Comparison of ENCODE assay signal across 21 mouse cellular contexts in genomic region chr3:131138224-131138623, GRCm38 (mm10). TPM values are rescaled to one million over a fixed set of nuclear protein-coding genes. Genes with fewer than 3 reads are reported as not detected.
DNase-seq lines count a peak whose midpoint lies in the region; ATAC-seq and TF ChIP-seq lines count a peak whose summit lies in the region.
"Had no signal": no experiment of that assay in that cellular context is flagged by ENCODE, and none has a peak within 500 bp of the region (broad histone marks: within the 10 kb centered on the region; RNA-seq: fewer than 3 reads in every experiment).

No protein-coding gene starts in this region.

- H3K27me3 ChIP-seq in heart, embryonic 12.5 days (replicated peaks): peaks cover 5% of the 10 kb centered on the region; the same call in 1 of the 2 replicates
- no peaks in the 10 kb centered on the region for H3K27me3 ChIP-seq in embryonic facial prominence, embryonic 15.5 days
- no peaks in the 10 kb centered on the region for H3K27me3 ChIP-seq in midbrain, postnatal 0 days (ENCODE audit: insufficient read depth, low read length)
- H3K27me3 ChIP-seq: limb, embryonic 13.5 days had no signal

- H3K9me3 ChIP-seq in heart, embryonic 12.5 days (replicated peaks): no peaks in the 10 kb centered on the region
- H3K9me3 ChIP-seq in embryonic facial prominence, embryonic 15.5 days (replicated peaks): no peaks in the 10 kb centered on the region
- H3K9me3 ChIP-seq in midbrain, postnatal 0 days (ENCODE audit: low read length): no peaks in the 10 kb centered on the region
- H3K9me3 ChIP-seq: limb, embryonic 13.5 days; liver, embryonic 15.5 days; megakaryocyte, embryonic 14.5 days had no signal

- H3K4me1 ChIP-seq in heart, embryonic 12.5 days (replicated peaks): peaks cover 62% of the 10 kb centered on the region
- peaks cover 53% of the 10 kb centered on the region for H3K4me1 ChIP-seq in embryonic facial prominence, embryonic 15.5 days
- peaks cover 6% of the 10 kb centered on the region; the same call in 1 of the 2 replicates for H3K4me1 ChIP-seq in midbrain, postnatal 0 days (ENCODE audit: insufficient read depth, low read length)
- H3K4me1 ChIP-seq: liver, embryonic 15.5 days had no signal

- H3K27ac ChIP-seq in heart, embryonic 12.5 days (ENCODE audit: poor library complexity, severe bottlenecking): peak overlapping the region; percentile 83
- H3K27ac ChIP-seq in embryonic facial prominence, embryonic 15.5 days (replicated peaks): 0 out of 2 replicates have a peak overlapping the region, but pooled peaks have one; percentile 28
- peak overlapping the region; percentile 12; the same call in 1 of the 2 replicates for H3K27ac ChIP-seq in midbrain, postnatal 0 days (ENCODE audit: low read depth, low read length)
- H3K27ac ChIP-seq: layer of hippocampus, adult 2 months; limb, embryonic 13.5 days; liver, embryonic 15.5 days had no signal

- no peaks in the 10 kb centered on the region for H3K36me3 ChIP-seq in heart, embryonic 12.5 days
- no peaks in the 10 kb centered on the region for H3K36me3 ChIP-seq in embryonic facial prominence, embryonic 15.5 days
- no peaks in the 10 kb centered on the region for H3K36me3 ChIP-seq in midbrain, postnatal 0 days (ENCODE audit: insufficient read depth, low read length)
- H3K36me3 ChIP-seq: limb, embryonic 13.5 days; liver, embryonic 15.5 days had no signal

- no peak overlapping the region for H3K4me3 ChIP-seq in heart, embryonic 12.5 days
- H3K4me3 ChIP-seq in embryonic facial prominence, embryonic 15.5 days (replicated peaks): no peak overlapping the region
- H3K4me3 ChIP-seq in midbrain, postnatal 0 days (ENCODE audit: low read depth, low read length): no peak overlapping the region
- H3K4me3 ChIP-seq: layer of hippocampus, adult 2 months; limb, embryonic 13.5 days; liver, embryonic 15.5 days; megakaryocyte, embryonic 14.5 days had no signal

- no peak for TF ChIP-seq CTCF in midbrain, postnatal 0 days (IDR thresholded peaks at IDR 0.05)

- peak overlapping the region; percentile 33; the same call in 1 of the 2 replicates for H3K4me2 ChIP-seq in heart, embryonic 12.5 days
- no peak overlapping the region for H3K4me2 ChIP-seq in embryonic facial prominence, embryonic 15.5 days (replicated peaks)
- peak overlapping the region; percentile 15; the same call in 1 of the 2 replicates for H3K4me2 ChIP-seq in midbrain, postnatal 0 days (ENCODE audit: low read depth, low read length, poor library complexity, severe bottlenecking)
- H3K4me2 ChIP-seq: liver, embryonic 15.5 days had no signal

- no peak overlapping the region for H3K9ac ChIP-seq in heart, embryonic 12.5 days
- H3K9ac ChIP-seq in embryonic facial prominence, embryonic 15.5 days: no peak overlapping the region
- H3K9ac ChIP-seq in midbrain, postnatal 0 days (replicated peaks; ENCODE audit: low read length, poor library complexity, severe bottlenecking): 0 out of 2 replicates have a peak overlapping the region, but pooled peaks have one; percentile 4
- H3K9ac ChIP-seq: limb, embryonic 13.5 days; liver, embryonic 15.5 days had no signal

- DNase-seq in heart, adult 9 months (ENCODE audit: low spot score in 2 of 2): no peak
- DNase-seq in T-cell, adult 2 months (ENCODE audit: low spot score): peak; percentile 76
- DNase-seq in midbrain, postnatal 0 days (ENCODE audit: low spot score): no peak
- DNase-seq in kidney, adult 9 months: no peak
- no peak for DNase-seq in frontal cortex, adult 2 months (ENCODE audit: extremely low spot score in 1 of 2, low spot score in 1 of 2)
- DNase-seq: adrenal gland, adult 2 months; cerebellum, postnatal 14 days; heart, postnatal 36 days; kidney, postnatal 10 days; lung, postnatal 14 days; retina, postnatal 1 day; right cerebral cortex, postnatal 4 days; thymus, postnatal 36 days had no signal

- 29% methylated on average over 9 of the region's 9 CpGs for WGBS in heart, embryonic 12.5 days
- 64% methylated on average over 9 of the region's 9 CpGs for WGBS in embryonic facial prominence, embryonic 15.5 days
- 46% methylated on average over 9 of the region's 9 CpGs for WGBS in midbrain, postnatal 0 days

- ATAC-seq in heart, embryonic 12.5 days (ENCODE audit: insufficient number of reproducible peaks, low FRiP score): no peak
- no peak for ATAC-seq in embryonic facial prominence, embryonic 15.5 days (ENCODE audit: insufficient number of reproducible peaks, low FRiP score, low TSS enrichment, low read depth)
- ATAC-seq in midbrain, postnatal 0 days (ENCODE audit: low FRiP score): no peak
- ATAC-seq: hindbrain, embryonic 16.5 days; intestine, postnatal 0 days had no signal

RNA-seq across cellular contexts. Expression of gene Lef1, which starts 28.0 kb away (rescaled TPM):
- 18.7 and 21.2 TPM in 2 replicates for polyA plus RNA-seq in heart, embryonic 12.5 days (2016; fragmentation: Nextera tagmentation; extraction: Ambion mirVana)
- 47.0 and 53.1 TPM in 2 replicates for polyA plus RNA-seq in embryonic facial prominence, embryonic 15.5 days (2015; fragmentation: Nextera tagmentation; extraction: Ambion mirVana)
- total RNA-seq in midbrain, postnatal 0 days (2014; rRNA removed): 42.0 and 48.6 TPM in 2 replicates
- 50.4 and 52.0 TPM in 2 replicates for polyA plus RNA-seq in midbrain, postnatal 0 days (2015; fragmentation: Nextera tagmentation; extraction: Ambion mirVana)
- polyA plus RNA-seq in frontal cortex, adult 2 months (2012; rRNA removed): 10.6 and 12.0 TPM in 2 replicates

Comparison
In these comparisons a context has a peak if more than half of its experiments do, and no peak if none do; other contexts are left out.
1. H3K27ac ChIP-seq: peak in every context shown above with its lines; median percentile 83 in heart, embryonic 12.5 days; 28 in embryonic facial prominence, embryonic 15.5 days; 12 in midbrain, postnatal 0 days.